Mouse (Mus musculus) CD4-positive, CD25-positive, alpha-beta regulatory T cell, adult 2 months (primary cell): Measurements from ENCODE around the gene Olfr911-ps1.

Experiments
- DNase-seq: peaks from one replicate; pipeline ENCODE4 v3.0.0-alpha.2; 2012; ENCODE audit warnings: low read depth, low spot score

Gene Olfr911-ps1

GRCm38 (mm10) chr9:38521280-38521679 is at the start of gene Olfr911-ps1:
Olfr911-ps1 (plus strand) TSS chr9:38521580.
- DNase-seq: no peak

GRCm38 (mm10) chr9:38486785-38487184 is 34.6 kb upstream of the Olfr911-ps1 start, which contains the start of gene Olfr906:
Olfr906 (plus strand) TSS chr9:38487085.
- no peak for DNase-seq

GRCm38 (mm10) chr9:38495501-38495900 is 25.9 kb upstream of the Olfr911-ps1 start, which contains the start of gene Olfr907:
Olfr907 (plus strand) TSS chr9:38495801.
- no peak for DNase-seq

- DNase-seq: no peak
Measured at GRCm38 (mm10) chr9:38512353-38512752, 9.0 kb upstream of the Olfr911-ps1 start.

- DNase-seq: no peak
Measured at GRCm38 (mm10) chr9:38537549-38537948, 16.2 kb downstream of the Olfr911-ps1 start, which contains the start of gene Olfr910. Olfr910 (plus strand) TSS chr9:38537849.
